Mouse (Mus musculus) hindbrain, embryonic 11.5 days (tissue): ENCODE results near the gene Grin2a. TPM values are rescaled to one million over a fixed set of nuclear protein-coding genes. Genes with fewer than 3 reads are reported as not detected.

Experiments
- ATAC-seq: fragments of 200-750 bp; cut with Nextera tagmentation; 2 replicates; pipeline ENCODE4 v1.8.0; 2017; ENCODE audit warnings: mild to moderate bottlenecking, moderate TSS enrichment, moderate library complexity; ENCODE audit not compliant: low FRiP score
- DNase-seq: peaks from one replicate; pipeline ENCODE4 v3.0.0-alpha.2; 2015; ENCODE audit warnings: low spot score
- H3K27ac ChIP-seq: fragments of 300-500 bp; sonication (generic); 2 replicates; pipeline ENCODE4 v1.5.1; 2014; ENCODE audit warnings: mild to moderate bottlenecking, low read depth, low read length
- H3K27me3 ChIP-seq: fragments of 300-500 bp; sonication (generic); 2 replicates; pipeline ENCODE4 v1.6.1; 2014; ENCODE audit warnings: mild to moderate bottlenecking, low read length, moderate library complexity, mixed read lengths; ENCODE audit not compliant: control insufficient read depth, insufficient read depth
- H3K36me3 ChIP-seq: fragments of 300-500 bp; sonication (generic); 2 replicates; pipeline ENCODE4 v1.6.1; 2014; ENCODE audit warnings: mild to moderate bottlenecking, low read length, moderate library complexity, mixed read lengths; ENCODE audit not compliant: control insufficient read depth, insufficient read depth
- H3K4me1 ChIP-seq: fragments of 300-500 bp; sonication (generic); replicated peaks from 2 replicates; pipeline ENCODE4 v1.6.1; 2014; ENCODE audit warnings: low read length, mixed read lengths; ENCODE audit not compliant: control insufficient read depth, insufficient read depth
- H3K4me2 ChIP-seq: fragments of 300-500 bp; sonication (generic); replicated peaks from 2 replicates; pipeline ENCODE4 v1.6.1; 2014; ENCODE audit warnings: mild to moderate bottlenecking, low read depth, low read length
- H3K4me3 ChIP-seq: fragments of 300-500 bp; sonication (generic); 2 replicates; pipeline ENCODE4 v1.5.1; 2014; ENCODE audit warnings: low read depth, low read length
- H3K9ac ChIP-seq: fragments of 300-500 bp; sonication (generic); 2 replicates; pipeline ENCODE4 v1.6.1; 2014; ENCODE audit warnings: low read depth, low read length
- H3K9me3 ChIP-seq: fragments of 300-500 bp; sonication (generic); 2 replicates; pipeline ENCODE4 v1.6.1; 2016; ENCODE audit warnings: low read length; ENCODE audit not compliant: control insufficient read depth
- WGBS: fragments of 180-500 bp; shearing (Covaris S2); extraction: QIAGEN DNeasy Blood & Tissue Kit; methylation state at CpG from one replicate; pipeline ENCODE4 v1.1.7; 2014; 5-methylcytosine and 5-hydroxymethylcytosine counted together
- polyA plus RNA-seq: library from polyadenylated mRNA; unstranded; fragments of >200 nt; fragmentation: Nextera tagmentation; extraction: Ambion mirVana; gene quantifications from 2 replicates; pipeline ENCODE4 v1.2.1, GENCODE M21; 2014

Grin2a gene
- polyA plus RNA-seq, 1 experiment from 2014 or later, result 1.5 TPM

DNA sequence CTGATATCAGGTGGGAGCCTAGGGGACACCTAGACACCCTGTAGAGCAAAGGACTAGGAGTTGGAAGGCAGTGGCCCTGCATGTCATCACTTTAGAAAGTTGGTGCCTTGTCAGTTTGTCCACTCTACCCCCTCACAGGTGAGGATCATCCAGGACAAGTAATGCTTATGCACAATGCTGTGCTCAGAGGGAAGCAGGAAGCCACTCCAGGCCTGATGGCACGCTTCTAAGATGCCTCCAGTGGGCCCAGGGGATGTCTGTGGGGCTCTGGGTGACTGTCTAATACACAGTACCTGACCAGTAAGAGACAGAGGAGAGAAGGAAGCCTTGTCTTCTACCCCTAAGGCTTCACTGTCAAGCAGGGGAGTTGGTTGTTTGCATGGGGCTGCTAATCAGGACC, 7.6 kb upstream of the Grin2a start:
- ATAC-seq (no peak), DNase-seq (no peak)
- H3K36me3 ChIP-seq, result no peaks in the 10 kb centered on the region
- H3K4me2 ChIP-seq, result no peak overlapping the region
- no peak overlapping the region for H3K9ac ChIP-seq
- H3K27ac ChIP-seq, result no peak overlapping the region
- WGBS, result 71% methylated on average over 1 of the region's 1 CpGs
- no peaks in the 10 kb centered on the region for H3K9me3 ChIP-seq
- no peaks in the 10 kb centered on the region for H3K4me1 ChIP-seq
- no peak overlapping the region for H3K4me3 ChIP-seq
- no peaks in the 10 kb centered on the region for H3K27me3 ChIP-seq

DNA sequence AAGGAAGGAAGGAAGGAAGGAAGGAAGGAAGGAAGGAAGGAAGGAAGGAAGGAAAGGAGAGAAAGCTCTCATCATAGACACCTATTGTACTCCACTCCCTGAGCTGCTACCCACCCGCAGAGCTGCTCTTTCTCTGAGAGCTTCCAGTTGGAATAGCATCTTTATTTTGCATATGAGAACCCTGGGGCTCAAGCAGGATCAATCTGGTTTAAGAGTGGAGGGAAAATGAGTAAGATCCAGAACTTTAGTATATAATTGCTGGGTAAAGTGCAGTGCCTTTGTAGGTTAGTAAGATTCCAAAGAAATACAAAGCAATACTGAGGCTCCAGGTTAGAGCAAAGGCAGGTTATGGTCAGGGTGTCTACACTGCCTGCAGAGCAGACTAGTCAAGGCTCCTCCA, 6.2 kb upstream of the Grin2a start:
- Histone ChIP-seq H3K9ac (no peak overlapping the region), H3K9me3 (no peaks in the 10 kb centered on the region), H3K27ac (no peak overlapping the region), H3K4me3 (no peak overlapping the region), H3K4me2 (no peak overlapping the region), H3K36me3 (no peaks in the 10 kb centered on the region), H3K27me3 (peaks cover under 1% of the 10 kb centered on the region; the same call in 1 of the 2 replicates), H3K4me1 (no peaks in the 10 kb centered on the region)
- DNase-seq (no peak), ATAC-seq (no peak)
- WGBS, result 29% methylated on average over 1 of the region's 1 CpGs

DNA sequence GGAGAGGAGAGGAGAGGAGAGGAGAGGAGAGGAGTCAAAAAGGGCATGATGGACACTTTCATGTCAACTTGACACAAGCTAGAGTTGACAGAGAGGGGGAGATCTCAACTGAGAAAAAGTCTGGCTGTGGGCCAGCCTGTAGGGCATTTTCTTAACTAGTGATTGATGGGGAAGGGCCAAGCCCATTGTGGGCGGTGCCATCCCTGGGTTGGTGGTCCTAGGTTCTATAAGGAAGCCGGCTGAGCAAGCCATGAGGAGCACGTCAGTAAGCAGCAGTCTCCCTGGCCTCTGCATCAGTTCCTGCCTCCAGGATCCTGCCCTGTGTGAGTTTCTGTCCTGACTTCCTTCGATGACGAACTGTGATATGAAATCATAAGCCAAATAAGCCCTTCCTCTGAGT, 4.6 kb upstream of the Grin2a start:
- Histone ChIP-seq H3K4me2 (no peak overlapping the region), H3K9ac (no peak overlapping the region), H3K36me3 (no peaks in the 10 kb centered on the region), H3K4me1 (no peaks in the 10 kb centered on the region; the same call in 1 of the 2 replicates), H3K4me3 (no peak overlapping the region), H3K9me3 (no peaks in the 10 kb centered on the region), H3K27ac (no peak overlapping the region), H3K27me3 (peaks cover 14% of the 10 kb centered on the region)
- no peak for ATAC-seq
- 78% methylated on average over 5 of the region's 5 CpGs for WGBS
- no peak for DNase-seq

DNA sequence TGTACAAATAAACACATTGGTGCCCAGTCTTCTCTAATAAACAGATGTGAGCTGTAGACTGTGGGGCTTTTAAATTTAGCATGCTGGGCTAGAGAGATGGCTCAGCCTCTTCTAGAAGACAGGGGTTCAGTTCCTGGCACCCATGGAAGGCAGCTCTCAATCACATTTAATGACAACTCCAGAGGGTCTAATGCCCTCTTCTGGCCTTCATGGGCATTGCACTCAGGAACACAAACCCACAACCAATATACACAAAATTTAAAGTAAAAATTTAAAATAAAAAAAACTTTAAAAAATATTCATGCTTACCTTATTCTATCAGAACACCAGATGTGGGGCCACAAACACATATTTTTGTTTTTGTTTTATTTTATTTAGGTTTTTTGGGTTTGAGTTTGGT, 2.6 kb upstream of the Grin2a start:
- no peak for ATAC-seq
- Histone ChIP-seq H3K27ac (no peak overlapping the region), H3K4me3 (no peak overlapping the region), H3K9me3 (no peaks in the 10 kb centered on the region), H3K4me1 (peaks cover 10% of the 10 kb centered on the region), H3K4me2 (no peak overlapping the region), H3K27me3 (peaks cover 31% of the 10 kb centered on the region), H3K36me3 (no peaks in the 10 kb centered on the region), H3K9ac (no peak overlapping the region)
- no peak for DNase-seq

DNA sequence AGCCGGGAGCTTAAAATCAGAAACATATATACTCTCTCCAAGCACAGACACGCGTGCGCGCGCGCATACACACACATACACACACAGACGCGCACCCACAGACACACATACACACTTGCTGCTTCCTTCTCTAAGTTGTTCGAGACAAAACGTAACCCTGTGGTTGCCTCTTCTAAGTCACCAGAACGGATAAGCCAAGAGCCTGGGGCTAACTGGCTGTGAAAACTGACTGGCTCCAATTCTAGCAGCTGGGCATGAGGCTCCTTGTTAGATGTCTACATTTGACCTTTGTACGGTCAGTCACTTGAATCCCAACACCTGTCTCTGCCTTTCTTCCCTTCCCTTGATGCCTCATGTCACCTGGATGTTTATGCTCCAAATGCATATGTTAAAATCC, 452 bp upstream of the Grin2a start:
- 0 out of 2 replicates have a peak overlapping the region, but pooled peaks have one; percentile 45 for H3K9ac ChIP-seq

DNA sequence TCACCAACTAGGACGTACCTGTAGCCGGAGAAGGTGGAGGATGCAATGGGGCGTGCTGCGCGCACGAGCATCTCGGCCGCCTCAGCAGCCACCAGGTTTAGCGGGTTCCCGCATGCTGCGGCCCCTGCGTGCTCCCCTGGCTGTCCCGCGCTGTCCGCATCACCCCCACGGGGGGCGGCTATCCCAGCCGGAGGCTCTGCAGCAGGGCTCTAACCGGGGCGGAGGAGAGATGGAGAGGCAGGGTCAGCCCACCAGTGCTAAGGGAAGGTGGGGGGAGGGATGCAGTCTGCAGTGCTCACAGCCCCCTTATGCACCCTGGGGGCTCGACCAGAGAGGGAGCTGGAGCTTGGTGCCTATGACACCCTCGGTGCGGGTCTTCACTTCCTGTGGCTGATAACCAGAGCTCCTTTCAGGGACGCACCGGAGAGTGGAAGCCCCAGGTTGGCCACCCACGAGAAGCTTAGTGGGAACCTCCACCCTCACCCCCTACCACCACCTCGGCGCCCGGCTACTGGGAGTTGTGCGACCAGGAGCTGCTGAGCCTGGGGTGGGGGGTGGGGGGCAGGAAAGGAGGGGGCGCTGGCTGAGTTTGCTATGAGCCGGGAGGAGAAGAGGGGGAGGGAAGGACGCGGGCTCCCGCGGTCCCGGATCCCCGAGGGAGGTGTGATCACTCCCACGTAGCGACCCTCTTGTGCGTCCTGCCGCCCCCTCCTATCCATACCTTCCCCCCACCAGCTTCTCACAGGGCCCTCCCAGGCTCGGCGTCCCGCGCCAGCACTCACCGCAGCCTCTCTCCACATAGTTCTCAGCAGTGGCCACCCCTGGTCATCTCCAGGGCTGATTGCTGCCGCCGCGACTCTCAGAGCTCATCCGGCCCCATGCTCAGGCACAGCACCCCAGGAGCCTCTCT, 1.1 kb downstream of the Grin2a start:
- Histone ChIP-seq H3K9ac (peak overlapping the region; percentile 45), H3K36me3 (no peaks in the 10 kb centered on the region), H3K27ac (no peak overlapping the region), H3K27me3 (peaks cover 47% of the 10 kb centered on the region), H3K9me3 (no peaks in the 10 kb centered on the region), H3K4me1 (peaks cover 10% of the 10 kb centered on the region), H3K4me2 (peak overlapping the region; percentile 94), H3K4me3 (peak overlapping the region; percentile 46)
- no peak for DNase-seq
- ATAC-seq, result peak; percentile 52
- WGBS, result under 1% methylated on average over 49 of the region's 51 CpGs

More for the DNA sequence above, 452 bp upstream of the Grin2a start:
- H3K4me2 ChIP-seq, result peak overlapping the region; percentile 94
- H3K27ac ChIP-seq, result no peak overlapping the region
- H3K4me3 ChIP-seq, result peak overlapping the region; percentile 46
- peaks cover 47% of the 10 kb centered on the region for H3K27me3 ChIP-seq
- peaks cover 10% of the 10 kb centered on the region for H3K4me1 ChIP-seq
- WGBS, result 26% methylated on average over 13 of the region's 13 CpGs
- H3K9me3 ChIP-seq, result no peaks in the 10 kb centered on the region
- DNase-seq, result peak; percentile 35
- ATAC-seq, result no peak
- no peaks in the 10 kb centered on the region for H3K36me3 ChIP-seq

DNA sequence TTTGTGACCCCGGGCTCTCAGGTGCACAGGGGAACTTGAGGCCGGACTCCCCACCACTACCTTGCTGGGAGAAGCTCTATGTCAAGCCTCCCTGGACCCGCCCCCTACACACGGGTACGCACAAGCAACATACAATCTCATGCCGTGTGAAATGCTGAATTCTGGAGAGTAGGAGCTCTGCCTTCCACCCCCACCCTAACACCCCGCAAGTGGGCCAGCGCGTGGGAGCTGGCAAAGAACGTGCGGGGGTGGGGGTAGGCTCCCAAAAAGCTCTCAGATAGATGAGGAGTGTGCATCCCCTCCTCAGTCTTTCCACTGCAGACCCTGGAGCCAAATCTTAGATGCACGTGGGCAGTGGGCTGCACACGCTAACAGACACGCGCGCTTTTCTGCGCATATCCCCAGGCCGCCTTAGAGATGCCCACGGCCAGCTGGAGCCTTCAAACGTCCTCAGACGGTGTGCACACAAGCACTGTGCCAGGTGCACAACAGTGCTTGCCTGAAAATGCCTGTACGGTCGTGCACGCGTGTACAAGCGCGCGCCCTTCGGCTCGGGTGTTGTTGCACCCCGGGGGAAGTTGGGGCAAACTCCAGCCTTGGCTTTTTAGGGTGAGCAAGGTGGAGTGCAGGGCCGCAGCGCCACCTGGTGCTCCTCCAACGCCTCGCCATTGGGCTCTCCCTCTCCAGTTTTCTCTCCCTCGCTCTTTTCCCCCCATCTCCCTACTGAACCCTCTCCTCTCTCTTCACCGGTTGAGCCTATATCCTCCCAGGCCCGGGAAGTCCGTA, 1.9 kb downstream of the Grin2a start:
- WGBS, result 2% methylated on average over 38 of the region's 39 CpGs
- Histone ChIP-seq H3K36me3 (no peaks in the 10 kb centered on the region), H3K9ac (peak overlapping the region; percentile 45), H3K27ac (no peak overlapping the region), H3K27me3 (peaks cover 47% of the 10 kb centered on the region), H3K4me1 (peaks cover 10% of the 10 kb centered on the region), H3K9me3 (no peaks in the 10 kb centered on the region), H3K4me3 (peak overlapping the region; percentile 46), H3K4me2 (peak overlapping the region; percentile 94)
- DNase-seq (peak; percentile 82), ATAC-seq (peak; percentile 67)

DNA sequence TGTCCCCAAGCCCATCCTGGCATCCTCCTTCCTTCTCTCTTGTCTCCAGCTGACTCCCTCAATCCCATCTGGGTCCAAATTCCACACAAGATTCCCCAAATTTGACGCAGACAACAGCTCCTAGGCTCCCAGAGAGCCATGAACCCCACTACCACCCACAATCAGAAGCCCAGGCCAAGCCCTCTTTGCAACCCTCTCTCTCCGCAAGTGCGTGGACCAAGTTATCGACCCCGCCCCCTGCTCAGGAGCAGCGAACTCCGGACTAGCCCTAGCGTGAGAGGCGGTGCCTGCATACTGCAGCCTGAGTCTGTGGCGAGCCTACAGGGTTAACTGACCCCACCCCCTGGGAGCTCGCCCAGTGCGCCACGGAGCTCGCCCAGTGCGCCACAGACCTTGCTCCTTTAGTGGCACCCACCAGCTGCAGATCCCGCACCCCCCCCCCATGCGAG, 2.6 kb downstream of the Grin2a start:
- ATAC-seq (no peak; the same call in 1 of the 2 replicates), DNase-seq (peak; percentile 44)
- Histone ChIP-seq H3K9me3 (no peaks in the 10 kb centered on the region), H3K27ac (no peak overlapping the region), H3K9ac (0 out of 2 replicates have a peak overlapping the region, but pooled peaks have one; percentile 28), H3K36me3 (no peaks in the 10 kb centered on the region), H3K4me1 (peaks cover 10% of the 10 kb centered on the region), H3K4me3 (peak overlapping the region; percentile 46), H3K4me2 (peak overlapping the region; percentile 94), H3K27me3 (peaks cover 47% of the 10 kb centered on the region)
- WGBS, result under 1% methylated on average over 17 of the region's 17 CpGs
